Mouse (Mus musculus): Measurements from ENCODE around the gene Rps6kl1. TPM values are rescaled to one million over a fixed set of nuclear protein-coding genes. Genes with fewer than 3 reads are reported as not detected.
"Not testable (repeated sequence)": the region's sequence is repeated elsewhere in the genome, so short reads cannot be mapped to it uniquely, and the experiment has no call there.

Gene Rps6kl1
- total and polyA plus RNA-seq, 2 experiments from 2014 or later, result 31.6 to 33.8 TPM

DNA sequence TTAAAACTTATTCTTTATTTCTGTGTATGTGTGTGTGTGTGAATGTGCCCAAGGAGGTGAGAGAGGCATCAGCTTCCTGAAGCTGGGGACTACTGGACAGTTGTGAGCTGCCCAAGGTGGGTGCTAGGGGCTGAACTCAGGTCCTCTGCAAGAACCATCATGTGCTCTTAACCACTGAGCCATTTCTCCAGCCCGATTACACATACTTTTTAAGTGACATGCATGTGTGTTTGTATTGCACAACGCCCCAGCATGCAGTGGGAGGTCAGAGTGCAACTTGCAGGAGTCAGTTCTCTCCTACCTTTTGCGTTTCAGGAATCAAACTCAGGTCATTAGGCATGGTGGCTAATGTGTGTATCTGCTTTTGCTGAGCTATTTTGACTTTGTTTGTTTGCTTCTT is 1.9 kb upstream of the Rps6kl1 start:
- no peak for TF ChIP-seq CTCF (IDR thresholded peaks at IDR 0.05; ENCODE audit: low read depth)
- Histone ChIP-seq H3K4me1 (ENCODE audit: insufficient read depth) (peaks cover 7% of the 10 kb centered on the region; the same call in 1 of the 2 replicates), H3K4me2 (ENCODE audit: low read depth) (no peak overlapping the region), H3K36me3 (ENCODE audit: insufficient read depth) (no peaks in the 10 kb centered on the region), H3K27me3 (ENCODE audit: insufficient read depth, low read length) (no peaks in the 10 kb centered on the region), H3K27ac (ENCODE audit: low read depth, low read length) (no peak overlapping the region), H3K4me3 (ENCODE audit: low read depth, low read length) (no peak overlapping the region), H3K9ac (no peak overlapping the region), H3K9me3 (ENCODE audit: low read length) (no peaks in the 10 kb centered on the region)
- 84% methylated on average over 3 of the region's 3 CpGs for WGBS
- ATAC-seq (no peak), DNase-seq (no peak)

DNA sequence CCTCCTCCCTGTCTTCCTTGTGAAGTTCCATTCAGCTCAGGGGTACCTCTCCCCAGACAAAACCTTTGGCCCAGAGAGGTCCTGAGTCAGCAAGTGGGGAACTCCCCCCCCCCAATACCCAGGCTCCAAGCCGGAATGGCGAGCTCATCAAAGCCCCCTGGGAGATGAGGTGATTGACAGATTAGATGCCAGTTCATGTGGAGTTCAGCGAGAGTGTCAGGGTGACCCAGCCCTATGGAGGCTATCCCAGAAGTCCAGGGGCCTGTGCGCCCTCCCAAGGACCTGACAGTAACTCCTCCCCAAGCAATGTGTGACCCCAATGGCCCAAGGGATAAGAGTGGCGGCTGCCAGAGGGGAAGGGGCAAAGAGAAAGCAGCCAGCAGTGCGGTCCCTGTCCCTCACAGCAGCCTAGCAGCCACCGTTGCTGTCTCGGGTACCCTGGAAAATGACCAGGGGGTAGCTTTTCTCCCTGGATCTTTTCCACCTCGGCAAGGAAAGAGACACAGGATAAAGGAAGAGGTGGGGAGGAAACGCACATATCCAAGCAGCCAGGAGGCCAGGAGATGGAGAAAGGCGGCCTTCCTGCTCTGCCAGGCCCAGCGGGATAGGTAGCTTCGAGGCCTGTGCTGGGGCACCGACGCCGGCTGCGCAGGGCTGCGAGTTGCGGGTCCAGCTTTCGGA is 603 bp downstream of the Rps6kl1 start:
- Histone ChIP-seq H3K4me2 (ENCODE audit: low read depth) (peak overlapping the region; percentile 79), H3K9me3 (ENCODE audit: low read length) (no peaks in the 10 kb centered on the region), H3K4me1 (ENCODE audit: insufficient read depth) (peaks cover 7% of the 10 kb centered on the region; the same call in 1 of the 2 replicates), H3K27ac (ENCODE audit: low read depth, low read length) (peak overlapping the region; percentile 59), H3K36me3 (ENCODE audit: insufficient read depth) (peaks cover 12% of the 10 kb centered on the region), H3K4me3 (ENCODE audit: low read depth, low read length) (peak overlapping the region; percentile 64), H3K27me3 (ENCODE audit: insufficient read depth, low read length) (no peaks in the 10 kb centered on the region), H3K9ac (peak overlapping the region; percentile 83)
- WGBS, result 8% methylated on average over 20 of the region's 20 CpGs
- no peak for TF ChIP-seq CTCF (IDR thresholded peaks at IDR 0.05; ENCODE audit: low read depth)
- ATAC-seq (no peak; the same call in 1 of the 2 replicates), DNase-seq (no peak)

DNA sequence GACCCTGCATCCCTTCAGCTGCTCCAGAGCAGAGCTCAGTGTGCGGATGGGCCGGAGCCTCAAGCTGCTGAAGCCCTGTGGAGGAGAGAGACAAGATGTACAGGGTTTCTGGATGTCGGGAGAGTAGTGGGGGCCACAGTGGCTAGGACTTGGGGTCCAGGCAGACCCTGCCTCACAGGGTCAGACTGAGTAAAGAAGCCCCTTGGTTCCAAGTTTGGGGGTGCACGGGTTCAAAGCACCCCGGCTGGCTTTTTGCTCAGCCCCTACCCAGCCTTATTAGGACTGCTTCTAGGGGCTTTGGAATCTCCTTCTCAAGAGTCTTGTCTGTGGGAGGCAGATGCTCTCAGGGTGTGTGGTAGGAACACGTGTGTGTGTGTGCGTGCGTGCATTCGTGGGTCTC is 4.2 kb downstream of the Rps6kl1 start:
- H3K27me3 ChIP-seq (ENCODE audit: insufficient read depth, low read length), result no peaks in the 10 kb centered on the region
- H3K4me2 ChIP-seq (ENCODE audit: low read depth), result no peak overlapping the region
- no peaks in the 10 kb centered on the region for H3K9me3 ChIP-seq (ENCODE audit: low read length)
- DNase-seq (no peak), ATAC-seq (no peak)
- no peak for TF ChIP-seq CTCF (IDR thresholded peaks at IDR 0.05; ENCODE audit: low read depth)
- no peak overlapping the region for H3K9ac ChIP-seq
- WGBS, result 84% methylated on average over 9 of the region's 9 CpGs
- peaks cover 7% of the 10 kb centered on the region; the same call in 1 of the 2 replicates for H3K4me1 ChIP-seq (ENCODE audit: insufficient read depth)
- peaks cover 23% of the 10 kb centered on the region for H3K36me3 ChIP-seq (ENCODE audit: insufficient read depth)
- H3K27ac ChIP-seq (ENCODE audit: low read depth, low read length), result no peak overlapping the region
- no peak overlapping the region for H3K4me3 ChIP-seq (ENCODE audit: low read depth, low read length)

GRCm38 (mm10) chr12:85146355-85146754 is 4.7 kb downstream of the Rps6kl1 start:
- H3K27me3 ChIP-seq (ENCODE audit: insufficient read depth, low read length), result no peaks in the 10 kb centered on the region
- peaks cover 24% of the 10 kb centered on the region for H3K36me3 ChIP-seq (ENCODE audit: insufficient read depth)
- no peak overlapping the region for H3K27ac ChIP-seq (ENCODE audit: low read depth, low read length)
- 31% methylated on average over 10 of the region's 11 CpGs for WGBS
- H3K9ac ChIP-seq, result no peak overlapping the region
- peaks cover 7% of the 10 kb centered on the region; the same call in 1 of the 2 replicates for H3K4me1 ChIP-seq (ENCODE audit: insufficient read depth)
- H3K4me3 ChIP-seq (ENCODE audit: low read depth, low read length), result no peak overlapping the region
- no peaks in the 10 kb centered on the region for H3K9me3 ChIP-seq (ENCODE audit: low read length)
- ATAC-seq (no peak), DNase-seq (no peak)
- no peak overlapping the region for H3K4me2 ChIP-seq (ENCODE audit: low read depth)
- TF ChIP-seq CTCF (IDR thresholded peaks at IDR 0.05; ENCODE audit: low read depth), result no peak

GRCm38 (mm10) chr12:85145630-85146029 is 5.4 kb downstream of the Rps6kl1 start:
- DNase-seq (no peak), ATAC-seq (0 out of 2 replicates have a peak, but pooled peaks have one; percentile 21)
- no peak overlapping the region for H3K4me2 ChIP-seq (ENCODE audit: low read depth)
- no peak overlapping the region for H3K4me3 ChIP-seq (ENCODE audit: low read depth, low read length)
- H3K9ac ChIP-seq, result no peak overlapping the region
- no peak overlapping the region for H3K27ac ChIP-seq (ENCODE audit: low read depth, low read length)
- 51% methylated on average over 9 of the region's 9 CpGs for WGBS
- H3K27me3 ChIP-seq (ENCODE audit: insufficient read depth, low read length), result no peaks in the 10 kb centered on the region
- peaks cover 29% of the 10 kb centered on the region for H3K36me3 ChIP-seq (ENCODE audit: insufficient read depth)
- peaks cover 6% of the 10 kb centered on the region; the same call in 1 of the 2 replicates for H3K4me1 ChIP-seq (ENCODE audit: insufficient read depth)
- no peaks in the 10 kb centered on the region for H3K9me3 ChIP-seq (ENCODE audit: low read length)
- TF ChIP-seq CTCF (IDR thresholded peaks at IDR 0.05; ENCODE audit: low read depth), result no peak

- WGBS, result 91% methylated on average over 4 of the region's 4 CpGs
- H3K4me2 ChIP-seq (ENCODE audit: low read depth), result no peak overlapping the region
- ATAC-seq, result no peak
Observed at GRCm38 (mm10) chr12:85144821-85145220, 6.2 kb downstream of the Rps6kl1 start.

GRCm38 (mm10) chr12:85144276-85144675 is 6.8 kb downstream of the Rps6kl1 start:
- not testable (repeated sequence) for H3K4me1 ChIP-seq (ENCODE audit: insufficient read depth); H3K9me3 ChIP-seq (ENCODE audit: low read length); H3K4me2 ChIP-seq (ENCODE audit: low read depth); H3K9ac ChIP-seq; H3K4me3 ChIP-seq (ENCODE audit: low read depth, low read length); ATAC-seq; H3K27me3 ChIP-seq (ENCODE audit: insufficient read depth, low read length); DNase-seq; H3K27ac ChIP-seq (ENCODE audit: low read depth, low read length)
- H3K36me3 ChIP-seq (ENCODE audit: insufficient read depth), result peaks cover 42% of the 10 kb centered on the region
- peak; percentile 44 for TF ChIP-seq CTCF (IDR thresholded peaks at IDR 0.05; ENCODE audit: low read depth)
- WGBS, result 60% methylated on average over 2 of the region's 2 CpGs

More at GRCm38 (mm10) chr12:85144821-85145220, 6.2 kb downstream of the Rps6kl1 start:
- peaks cover 37% of the 10 kb centered on the region for H3K36me3 ChIP-seq (ENCODE audit: insufficient read depth)
- TF ChIP-seq CTCF (IDR thresholded peaks at IDR 0.05; ENCODE audit: low read depth), result no peak
- no peak overlapping the region for H3K9ac ChIP-seq
- H3K27me3 ChIP-seq (ENCODE audit: insufficient read depth, low read length), result no peaks in the 10 kb centered on the region
- no peaks in the 10 kb centered on the region for H3K9me3 ChIP-seq (ENCODE audit: low read length)
- no peaks in the 10 kb centered on the region for H3K4me1 ChIP-seq (ENCODE audit: insufficient read depth)
- H3K4me3 ChIP-seq (ENCODE audit: low read depth, low read length), result no peak overlapping the region
- H3K27ac ChIP-seq (ENCODE audit: low read depth, low read length), result no peak overlapping the region
- DNase-seq, result no peak
